Mouse (Mus musculus) embryonic facial prominence, embryonic 13.5 days (tissue): ENCODE data around the gene Alkbh4. TPM values are rescaled to one million over a fixed set of nuclear protein-coding genes. Genes with fewer than 3 reads are reported as not detected.
"Not testable (repeated sequence)": the region's sequence is repeated elsewhere in the genome, so short reads cannot be mapped to it uniquely, and the experiment has no call there.

ENCODE experiments used
- ATAC-seq: fragments of 200-750 bp; cut with Nextera tagmentation; 2 replicates; pipeline ENCODE4 v1.8.0; 2017; ENCODE audit warnings: low read depth; ENCODE audit not compliant: insufficient number of reproducible peaks, insufficient read depth, low FRiP score, low TSS enrichment
- H3K27ac ChIP-seq: fragments of 300-500 bp; sonication (generic); 2 replicates; pipeline ENCODE4 v1.5.1; 2015; ENCODE audit warnings: moderate library complexity, mild to moderate bottlenecking, inconsistent platforms
- H3K27me3 ChIP-seq: fragments of 300-500 bp; sonication (generic); 2 replicates; pipeline ENCODE4 v1.6.1; 2015; ENCODE audit warnings: mild to moderate bottlenecking, inconsistent platforms
- H3K36me3 ChIP-seq: fragments of 300-500 bp; sonication (generic); 2 replicates; pipeline ENCODE4 v1.6.1; 2015; ENCODE audit warnings: mild to moderate bottlenecking, inconsistent platforms
- H3K4me1 ChIP-seq: fragments of 300-500 bp; sonication (generic); 2 replicates; pipeline ENCODE4 v1.6.1; 2015; ENCODE audit warnings: inconsistent platforms
- H3K4me2 ChIP-seq: fragments of 300-500 bp; sonication (generic); 2 replicates; pipeline ENCODE4 v1.6.1; 2015; ENCODE audit warnings: moderate library complexity, mild to moderate bottlenecking, inconsistent platforms
- H3K4me3 ChIP-seq: fragments of 300-500 bp; sonication (generic); 2 replicates; pipeline ENCODE4 v1.5.1; 2015; ENCODE audit warnings: mild to moderate bottlenecking, inconsistent platforms
- H3K9ac ChIP-seq: fragments of 300-500 bp; sonication (generic); 2 replicates; pipeline ENCODE4 v1.6.1; 2015; ENCODE audit warnings: mild to moderate bottlenecking, inconsistent platforms
- H3K9me3 ChIP-seq: fragments of 300-500 bp; sonication (generic); 2 replicates; pipeline ENCODE4 v1.6.1; 2016; ENCODE audit warnings: inconsistent platforms
- WGBS: fragments of 180-500 bp; shearing (Covaris S2); methylation state at CpG from one replicate; pipeline ENCODE4 v1.1.7; 2015; ENCODE audit warnings: mixed read lengths; 5-methylcytosine and 5-hydroxymethylcytosine counted together
- polyA plus RNA-seq: library from polyadenylated mRNA; unstranded; fragments of >200 nt; fragmentation: Nextera tagmentation; extraction: Ambion mirVana; gene quantifications from 2 replicates; pipeline ENCODE4 v1.2.1, GENCODE M21; 2015

Gene Alkbh4
- polyA plus RNA-seq, 1 experiment from 2014 or later = 26.1 TPM

DNA sequence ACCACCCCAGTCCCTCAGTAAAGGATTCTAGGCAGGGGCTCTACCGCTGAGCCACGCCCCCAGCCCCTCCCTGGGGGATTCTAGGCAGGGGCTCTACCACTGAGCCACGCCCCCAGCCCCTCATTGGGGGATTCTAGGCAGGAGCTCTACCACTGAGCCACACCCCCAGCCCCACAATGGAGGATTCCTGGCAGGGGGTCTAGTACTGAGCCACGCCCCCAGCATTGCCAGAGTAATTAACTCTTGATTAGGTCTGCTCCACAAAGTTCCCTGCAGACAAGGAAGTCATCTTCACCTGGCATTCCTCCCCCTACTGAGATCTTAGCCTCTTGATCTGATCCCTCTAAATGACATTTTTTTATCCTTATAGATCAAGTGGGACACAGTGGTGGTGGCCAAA, 22.4 kb upstream of the Alkbh4 start:
- not testable (repeated sequence) for ATAC-seq, H3K36me3 ChIP-seq, H3K9me3 ChIP-seq, H3K4me3 ChIP-seq, H3K4me2 ChIP-seq, H3K27me3 ChIP-seq, H3K9ac ChIP-seq, H3K27ac ChIP-seq
- H3K4me1 ChIP-seq = peaks cover 21% of the 10 kb centered on the region
- 44% methylated on average over 4 of the region's 4 CpGs for WGBS

DNA sequence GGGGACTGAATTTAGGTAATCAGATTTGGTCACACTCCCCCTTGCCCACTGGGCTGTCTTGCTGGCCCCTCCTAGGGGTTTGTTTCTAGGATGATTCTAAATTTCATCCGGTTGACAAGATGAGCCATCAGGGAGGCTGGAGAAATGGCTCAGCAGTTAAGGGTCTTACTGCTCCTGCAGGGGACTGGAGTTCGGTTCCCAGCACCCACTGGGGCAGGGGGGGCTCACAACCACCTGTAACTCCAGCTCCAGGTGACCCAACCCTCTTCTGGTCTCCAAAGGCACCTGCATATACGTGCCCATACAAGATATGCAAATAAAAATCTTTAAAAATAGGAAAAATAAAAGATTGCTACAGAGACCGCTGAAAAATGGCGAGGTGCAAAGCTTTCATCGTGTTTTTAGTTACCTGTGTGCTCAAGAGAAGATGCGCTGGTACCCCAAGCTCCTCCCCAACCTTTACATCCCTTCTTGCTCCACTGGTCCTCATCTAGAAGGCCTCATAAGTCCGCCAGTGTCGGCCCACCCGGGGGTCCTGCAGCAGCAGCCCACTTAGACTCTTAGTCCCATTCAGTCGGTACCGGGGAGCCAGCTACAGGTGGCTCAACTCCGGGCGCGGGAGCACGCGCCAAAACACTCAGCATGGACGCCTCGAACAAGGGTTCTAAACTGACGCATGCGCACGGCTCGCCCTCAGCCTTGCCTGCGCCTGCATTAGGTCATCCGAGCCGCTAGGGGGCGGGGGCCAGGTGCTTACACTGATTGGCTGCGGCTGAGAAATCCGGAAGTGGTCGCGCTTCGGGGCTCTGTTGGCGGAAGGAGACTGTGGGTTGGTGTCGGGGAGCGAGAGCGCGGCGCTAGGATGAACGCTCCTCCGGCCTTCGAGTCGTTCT, 19.8 kb upstream of the Alkbh4 start, which contains the start of gene Polr2j:
TSS of gene Polr2j (plus strand) at position 741 of the 893 bp plus-strand sequence.
- peaks cover 21% of the 10 kb centered on the region for H3K4me1 ChIP-seq
- no peaks in the 10 kb centered on the region for H3K9me3 ChIP-seq
- 3% methylated on average over 42 of the region's 42 CpGs for WGBS
- H3K4me3 ChIP-seq = peak within 1 kb of the TSS; percentile 96
- no peaks in the 10 kb centered on the region for H3K27me3 ChIP-seq
- peaks cover 21% of the 10 kb centered on the region for H3K36me3 ChIP-seq
- ATAC-seq = peak; percentile 86
- H3K27ac ChIP-seq = peak within 1 kb of the TSS; percentile 64; the same call in 1 of the 2 replicates
- peak within 1 kb of the TSS; percentile 93 for H3K9ac ChIP-seq
- H3K4me2 ChIP-seq = peak within 1 kb of the TSS; percentile 90

GRCm38 (mm10) chr5:136116784-136117112, 19.2 kb upstream of the Alkbh4 start:
- peak overlapping the region; percentile 64; the same call in 1 of the 2 replicates for H3K27ac ChIP-seq
- H3K4me2 ChIP-seq = peak overlapping the region; percentile 90
- WGBS = under 1% methylated on average over 22 of the region's 22 CpGs
- H3K4me1 ChIP-seq = peaks cover 21% of the 10 kb centered on the region
- peak overlapping the region; percentile 96 for H3K4me3 ChIP-seq
- ATAC-seq = no peak
- peaks cover 27% of the 10 kb centered on the region for H3K36me3 ChIP-seq
- peak overlapping the region; percentile 93 for H3K9ac ChIP-seq
- H3K9me3 ChIP-seq = no peaks in the 10 kb centered on the region
- H3K27me3 ChIP-seq = no peaks in the 10 kb centered on the region

GRCm38 (mm10) chr5:136122165-136122564, 13.8 kb upstream of the Alkbh4 start:
- H3K36me3 ChIP-seq = peaks cover 78% of the 10 kb centered on the region
- 84% methylated on average over 10 of the region's 10 CpGs for WGBS
- no peaks in the 10 kb centered on the region for H3K27me3 ChIP-seq
- ATAC-seq = no peak
- H3K9me3 ChIP-seq = no peaks in the 10 kb centered on the region
- no peak overlapping the region for H3K4me3 ChIP-seq
- H3K4me1 ChIP-seq = peaks cover 12% of the 10 kb centered on the region
- H3K27ac ChIP-seq = no peak overlapping the region
- H3K9ac ChIP-seq = no peak overlapping the region
- no peak overlapping the region for H3K4me2 ChIP-seq

DNA sequence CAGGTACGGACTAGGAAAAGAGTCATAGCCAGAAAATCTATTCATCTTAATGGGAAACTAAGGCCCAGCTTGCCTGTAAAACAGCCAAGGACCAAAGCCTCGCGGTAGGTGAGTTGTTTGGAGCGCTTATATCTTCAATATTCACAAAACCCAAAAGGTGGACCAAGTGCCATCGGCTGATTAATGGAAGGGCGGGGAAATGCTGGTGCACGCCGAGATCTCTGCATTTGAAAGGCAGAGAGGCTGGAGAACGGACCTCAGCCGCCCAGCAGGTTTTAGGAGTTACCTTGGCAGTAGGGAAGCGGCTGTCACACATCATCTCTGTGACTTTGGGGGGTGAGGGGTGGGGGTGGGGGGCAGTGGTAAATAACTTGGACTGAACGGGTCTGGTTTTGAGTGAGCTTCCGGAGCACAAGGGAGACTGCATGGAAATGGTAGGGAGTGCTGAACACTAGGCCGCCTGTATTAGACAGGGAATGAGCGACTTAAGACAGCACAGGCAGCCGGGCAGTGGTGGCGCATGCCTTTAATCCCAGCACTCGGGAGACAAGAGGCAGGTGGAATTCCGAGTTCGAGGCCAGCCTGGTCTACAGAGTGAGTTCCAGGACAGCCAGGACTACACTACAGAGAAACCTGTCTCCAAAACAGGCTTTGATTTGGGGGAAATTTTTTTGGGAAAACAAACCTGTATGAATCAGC, 495 bp downstream of the Alkbh4 start:
- Histone ChIP-seq H3K9me3 (no peaks in the 10 kb centered on the region), H3K4me2 (peak overlapping the region; percentile 68), H3K9ac (peak overlapping the region; percentile 88), H3K27me3 (no peaks in the 10 kb centered on the region), H3K4me1 (peaks cover 22% of the 10 kb centered on the region), H3K36me3 (peaks cover 60% of the 10 kb centered on the region), H3K27ac (peak overlapping the region; percentile 39), H3K4me3 (peak overlapping the region; percentile 79)
- ATAC-seq = no peak
- 5% methylated on average over 20 of the region's 20 CpGs for WGBS

DNA sequence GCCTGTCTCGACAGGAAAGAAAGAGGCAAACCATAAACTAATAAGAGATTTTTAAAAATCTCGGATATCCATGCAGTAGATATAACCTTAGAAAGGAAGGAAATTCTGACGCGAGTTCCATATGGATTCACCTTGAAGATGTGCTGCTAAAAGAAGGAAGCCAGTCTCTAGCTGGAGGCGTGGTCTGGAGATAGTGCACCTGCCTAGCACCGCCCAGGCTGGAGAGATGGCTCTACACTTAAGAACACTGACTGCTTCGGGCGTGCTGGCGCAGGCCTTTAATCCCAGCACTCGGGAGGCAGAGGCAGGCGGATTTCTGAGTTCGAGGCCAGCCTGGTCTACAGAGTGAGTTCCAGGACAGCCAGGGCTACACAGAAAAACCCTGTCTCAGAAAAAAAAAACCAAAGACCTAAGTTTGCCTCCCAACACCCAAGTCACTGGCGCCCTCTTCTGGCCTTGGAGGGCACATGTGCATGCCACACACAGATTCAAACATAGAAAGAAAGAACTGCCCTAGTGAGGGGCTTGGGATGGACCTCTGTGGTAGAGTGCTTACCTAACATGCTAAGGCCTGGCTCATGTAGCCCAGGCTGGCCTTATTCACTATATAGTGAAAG, 1.8 kb downstream of the Alkbh4 start:
- Histone ChIP-seq H3K4me3 (no peak overlapping the region), H3K9me3 (no peaks in the 10 kb centered on the region), H3K27ac (no peak overlapping the region), H3K4me2 (no peak overlapping the region), H3K36me3 (peaks cover 60% of the 10 kb centered on the region), H3K4me1 (peaks cover 22% of the 10 kb centered on the region), H3K27me3 (no peaks in the 10 kb centered on the region), H3K9ac (no peak overlapping the region)
- ATAC-seq = no peak
- 79% methylated on average over 13 of the region's 13 CpGs for WGBS

DNA sequence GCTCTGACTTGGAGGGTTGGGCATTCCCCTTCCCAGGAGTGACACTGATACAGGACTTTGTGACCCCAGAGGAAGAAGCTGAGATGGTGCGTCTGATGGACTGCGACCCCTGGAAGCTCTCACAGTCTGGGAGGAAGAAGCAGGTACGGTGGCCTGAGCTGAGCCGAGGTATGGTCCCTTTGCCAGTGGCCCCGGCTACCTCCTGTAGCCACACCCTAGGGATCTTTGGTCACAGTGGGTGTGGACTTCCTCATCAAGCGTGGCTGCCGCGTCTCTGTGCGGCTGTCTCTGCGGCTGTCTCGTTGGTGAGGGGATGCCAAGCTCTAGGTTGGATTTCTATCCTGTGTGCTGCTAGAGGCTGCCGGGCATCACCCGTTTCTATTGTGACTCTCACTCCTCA, 3.4 kb downstream of the Alkbh4 start:
- no peaks in the 10 kb centered on the region; the same call in 1 of the 2 replicates for H3K9me3 ChIP-seq
- no peak overlapping the region for H3K4me3 ChIP-seq
- no peak for ATAC-seq
- peaks cover 49% of the 10 kb centered on the region for H3K36me3 ChIP-seq
- H3K27me3 ChIP-seq = no peaks in the 10 kb centered on the region
- H3K27ac ChIP-seq = no peak overlapping the region
- H3K4me1 ChIP-seq = peaks cover 21% of the 10 kb centered on the region
- no peak overlapping the region for H3K9ac ChIP-seq
- 96% methylated on average over 13 of the region's 13 CpGs for WGBS
- no peak overlapping the region for H3K4me2 ChIP-seq

DNA sequence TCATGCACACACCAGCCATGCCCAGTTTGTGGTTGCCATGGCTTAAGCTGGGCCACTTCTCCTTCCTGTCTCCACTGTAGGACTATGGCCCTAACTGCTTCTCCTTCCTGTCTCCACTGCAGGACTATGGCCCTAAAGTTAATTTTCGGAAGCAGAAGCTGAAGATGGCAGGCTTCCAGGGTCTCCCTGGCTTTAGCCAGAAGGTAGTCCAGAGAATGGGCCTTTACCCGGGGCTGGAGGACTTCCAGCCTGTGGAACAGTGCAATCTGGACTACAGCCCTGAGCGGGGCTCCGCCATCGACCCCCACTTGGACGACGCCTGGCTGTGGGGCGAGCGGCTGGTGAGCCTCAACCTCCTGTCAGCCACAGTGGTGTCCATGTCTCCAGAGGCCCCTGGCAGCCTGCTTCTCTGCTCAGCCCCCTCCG, 4.1 kb downstream of the Alkbh4 start:
- Histone ChIP-seq H3K36me3 (peaks cover 49% of the 10 kb centered on the region), H3K9me3 (no peaks in the 10 kb centered on the region; the same call in 1 of the 2 replicates), H3K27ac (no peak overlapping the region), H3K4me3 (no peak overlapping the region), H3K4me1 (peaks cover 14% of the 10 kb centered on the region), H3K4me2 (no peak overlapping the region), H3K9ac (no peak overlapping the region), H3K27me3 (no peaks in the 10 kb centered on the region)
- WGBS = 94% methylated on average over 10 of the region's 10 CpGs
- ATAC-seq = no peak

- Histone ChIP-seq H3K4me1 (no peaks in the 10 kb centered on the region; the same call in 1 of the 2 replicates), H3K4me2 (no peak overlapping the region), H3K27me3 (no peaks in the 10 kb centered on the region), H3K9ac (no peak overlapping the region), H3K4me3 (no peak overlapping the region), H3K36me3 (peaks cover 49% of the 10 kb centered on the region), H3K27ac (no peak overlapping the region), H3K9me3 (no peaks in the 10 kb centered on the region; the same call in 1 of the 2 replicates)
- ATAC-seq = no peak
- WGBS = 81% methylated on average over 5 of the region's 5 CpGs
Observed at GRCm38 (mm10) chr5:136142746-136143145, 6.8 kb downstream of the Alkbh4 start.

DNA sequence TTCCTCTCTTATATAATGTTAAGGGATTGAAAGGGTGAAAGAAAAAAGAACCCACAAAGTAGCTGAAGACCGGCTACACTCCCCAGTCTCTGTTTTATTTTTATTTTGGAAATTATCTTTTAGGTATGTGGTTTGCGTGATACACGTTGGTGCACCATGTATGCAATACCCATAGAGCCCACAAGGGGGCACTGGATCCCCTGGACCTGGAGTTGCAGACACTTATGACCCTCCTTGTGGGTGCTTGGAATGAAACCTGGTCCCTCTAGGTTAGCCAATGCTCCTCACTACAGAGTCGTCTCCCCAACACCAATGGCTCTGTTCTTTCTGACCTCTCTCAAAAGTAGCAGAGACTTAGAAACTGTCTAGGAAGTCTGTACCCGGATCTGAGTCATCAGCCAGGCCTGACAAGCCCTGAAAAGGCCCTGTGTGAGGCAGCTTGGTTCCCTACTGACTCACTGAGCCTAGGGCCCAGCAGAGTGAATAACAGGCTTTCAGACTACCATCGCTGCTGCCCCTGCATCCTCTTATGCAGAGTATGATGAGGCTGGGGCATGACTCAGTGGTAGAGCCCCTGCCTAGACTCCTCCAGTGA, 7.3 kb downstream of the Alkbh4 start:
- Histone ChIP-seq H3K36me3 (peaks cover 44% of the 10 kb centered on the region), H3K4me1 (no peaks in the 10 kb centered on the region), H3K4me3 (no peak overlapping the region), H3K27ac (no peak overlapping the region), H3K27me3 (no peaks in the 10 kb centered on the region), H3K9ac (no peak overlapping the region), H3K4me2 (no peak overlapping the region), H3K9me3 (no peaks in the 10 kb centered on the region; the same call in 1 of the 2 replicates)
- no peak for ATAC-seq
- 86% methylated on average over 6 of the region's 6 CpGs for WGBS
